Comparison of ENCODE assay signal across 1 mouse cellular context in the genomic region with DNA sequence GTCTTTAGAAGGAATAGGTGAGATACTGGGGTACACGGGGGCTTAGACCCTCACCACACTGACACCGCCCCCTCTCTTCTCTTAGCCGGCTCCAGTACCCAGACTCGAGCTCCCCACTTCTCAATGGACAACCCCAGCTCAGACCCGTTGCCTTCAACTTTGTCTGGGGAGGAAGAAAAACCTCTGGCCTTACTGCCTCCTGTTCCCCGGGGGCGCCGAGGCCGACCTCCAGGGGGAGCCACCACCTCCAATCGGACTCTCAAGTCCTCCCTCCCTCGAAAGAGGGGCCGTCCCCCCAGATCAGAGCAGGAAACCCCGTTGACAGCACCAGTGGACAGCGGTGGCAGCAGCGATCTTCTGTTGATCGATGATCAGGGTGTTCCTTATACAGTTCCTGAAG.
TF ChIP-seq lines count a peak whose summit lies in the region.

No protein-coding gene starts in this region.

TF ChIP-seq in MEL, 35 proteins besides CTCF, POLR2A, EP300 and RAD21:
- TF ChIP-seq CHD2 (IDR thresholded peaks at IDR 0.05; ENCODE audit: low read length) (no peak), MEF2A (IDR thresholded peaks at IDR 0.05; ENCODE audit: extremely low read depth, insufficient replicate concordance, low read depth, low read length, poor library complexity, severe bottlenecking) (no peak), UBTF (IDR thresholded peaks at IDR 0.05; ENCODE audit: borderline replicate concordance, insufficient read depth, low read depth, low read length) (no peak), GATA1 (IDR thresholded peaks at IDR 0.05; ENCODE audit: low read depth, low read length) (no peak), ZNF384 (IDR thresholded peaks at IDR 0.05; ENCODE audit: low read depth, low read length) (no peak)
